Mouse (Mus musculus) lung, postnatal 0 days (tissue): ENCODE results near the gene Zbtb9.

Experiments used
- CTCF ChIP-seq: IDR thresholded peaks from 2 replicates; pipeline ENCODE4 v1.5.1; 2016; ENCODE audit warnings: antibody characterized with exemption, mild to moderate bottlenecking
- EP300 ChIP-seq: IDR thresholded peaks from 2 replicates; pipeline ENCODE4 v1.6.1; 2016; ENCODE audit warnings: antibody characterized with exemption, mild to moderate bottlenecking, control low read depth

GRCm38 (mm10) chr17:27045164-27045563, 72.2 kb downstream of the Zbtb9 start:
- TF ChIP-seq CTCF (no peak), EP300 (no peak)
